Mouse (Mus musculus): ENCODE data around the gene Yap1. TPM values are rescaled to one million over a fixed set of nuclear protein-coding genes. Genes with fewer than 3 reads are reported as not detected.

Yap1 gene
- polyA plus RNA-seq, 1 experiment: 10.1 TPM

- 55% methylated on average over 3 of the region's 3 CpGs for WGBS
- DNase-seq (ENCODE audit: low read depth in 1 of 2, low spot score in 2 of 2): no peak
- Histone ChIP-seq H3K27me3 (ENCODE audit: control insufficient read depth, insufficient read depth, low read length) (no peaks in the 10 kb centered on the region), H3K36me3 (ENCODE audit: control insufficient read depth, insufficient read depth, low read length) (no peaks in the 10 kb centered on the region), H3K4me3 (ENCODE audit: extremely low read depth, insufficient read depth, insufficient read length) (no peak overlapping the region), H3K27ac (ENCODE audit: insufficient read depth, low read length) (no peak overlapping the region), H3K4me1 (ENCODE audit: control insufficient read depth, insufficient read depth, insufficient read length) (no peaks in the 10 kb centered on the region)
- TF ChIP-seq POLR2A (IDR thresholded peaks at IDR 0.05; ENCODE audit: low read depth, low read length) (no peak), CTCF (IDR thresholded peaks at IDR 0.05; ENCODE audit: extremely low read depth, insufficient read depth, insufficient read length, insufficient replicate concordance) (no peak)
Observed at GRCm38 (mm10) chr9:7992651-7993050, 11.7 kb downstream of the Yap1 start.

- H3K27ac ChIP-seq (ENCODE audit: insufficient read depth, low read length): no peak overlapping the region
- no peaks in the 10 kb centered on the region for H3K36me3 ChIP-seq (ENCODE audit: control insufficient read depth, insufficient read depth, low read length)
- no peaks in the 10 kb centered on the region for H3K4me1 ChIP-seq (ENCODE audit: control insufficient read depth, insufficient read depth, insufficient read length)
- no peak for TF ChIP-seq POLR2A (IDR thresholded peaks at IDR 0.05; ENCODE audit: low read depth, low read length)
- no peak for TF ChIP-seq CTCF (IDR thresholded peaks at IDR 0.05; ENCODE audit: extremely low read depth, insufficient read depth, insufficient read length, insufficient replicate concordance)
- no peaks in the 10 kb centered on the region for H3K27me3 ChIP-seq (ENCODE audit: control insufficient read depth, insufficient read depth, low read length)
- no peak overlapping the region for H3K4me3 ChIP-seq (ENCODE audit: extremely low read depth, insufficient read depth, insufficient read length)
- 75% methylated on average over 4 of the region's 4 CpGs for WGBS
- no peak for DNase-seq (ENCODE audit: low read depth in 1 of 2, low spot score in 2 of 2)
Observed at GRCm38 (mm10) chr9:7990897-7991296, 13.5 kb downstream of the Yap1 start.

GRCm38 (mm10) chr9:7987119-7987518 is 17.3 kb downstream of the Yap1 start:
- Histone ChIP-seq H3K4me3 (ENCODE audit: extremely low read depth, insufficient read depth, insufficient read length) (no peak overlapping the region), H3K27ac (ENCODE audit: insufficient read depth, low read length) (no peak overlapping the region), H3K27me3 (ENCODE audit: control insufficient read depth, insufficient read depth, low read length) (no peaks in the 10 kb centered on the region; the same call in 1 of the 2 replicates), H3K36me3 (ENCODE audit: control insufficient read depth, insufficient read depth, low read length) (no peaks in the 10 kb centered on the region), H3K4me1 (ENCODE audit: control insufficient read depth, insufficient read depth, insufficient read length) (no peaks in the 10 kb centered on the region)
- no peak for TF ChIP-seq POLR2A (IDR thresholded peaks at IDR 0.05; ENCODE audit: low read depth, low read length)
- no peak for TF ChIP-seq CTCF (IDR thresholded peaks at IDR 0.05; ENCODE audit: extremely low read depth, insufficient read depth, insufficient read length, insufficient replicate concordance)
- 84% methylated on average over 5 of the region's 5 CpGs for WGBS
- no peak for DNase-seq (ENCODE audit: low read depth in 1 of 2, low spot score in 2 of 2)

GRCm38 (mm10) chr9:7984287-7984686 is 20.1 kb downstream of the Yap1 start:
- no peak for TF ChIP-seq POLR2A (IDR thresholded peaks at IDR 0.05; ENCODE audit: low read depth, low read length)
- TF ChIP-seq CTCF (IDR thresholded peaks at IDR 0.05; ENCODE audit: extremely low read depth, insufficient read depth, insufficient read length, insufficient replicate concordance): no peak
- 89% methylated on average over 4 of the region's 4 CpGs for WGBS
- H3K36me3 ChIP-seq (ENCODE audit: control insufficient read depth, insufficient read depth, low read length): no peaks in the 10 kb centered on the region
- no peak for DNase-seq (ENCODE audit: low read depth in 1 of 2, low spot score in 2 of 2)
- no peak overlapping the region for H3K4me3 ChIP-seq (ENCODE audit: extremely low read depth, insufficient read depth, insufficient read length)
- H3K27ac ChIP-seq (ENCODE audit: insufficient read depth, low read length): no peak overlapping the region
- no peaks in the 10 kb centered on the region; the same call in 1 of the 2 replicates for H3K27me3 ChIP-seq (ENCODE audit: control insufficient read depth, insufficient read depth, low read length)
- H3K4me1 ChIP-seq (ENCODE audit: control insufficient read depth, insufficient read depth, insufficient read length): no peaks in the 10 kb centered on the region

GRCm38 (mm10) chr9:7983665-7984064 is 20.7 kb downstream of the Yap1 start:
- no peak for DNase-seq (ENCODE audit: low read depth in 1 of 2, low spot score in 2 of 2)
- Histone ChIP-seq H3K4me1 (ENCODE audit: control insufficient read depth, insufficient read depth, insufficient read length) (no peaks in the 10 kb centered on the region), H3K36me3 (ENCODE audit: control insufficient read depth, insufficient read depth, low read length) (no peaks in the 10 kb centered on the region), H3K4me3 (ENCODE audit: extremely low read depth, insufficient read depth, insufficient read length) (no peak overlapping the region), H3K27ac (ENCODE audit: insufficient read depth, low read length) (no peak overlapping the region), H3K27me3 (ENCODE audit: control insufficient read depth, insufficient read depth, low read length) (no peaks in the 10 kb centered on the region; the same call in 1 of the 2 replicates)
- TF ChIP-seq CTCF (IDR thresholded peaks at IDR 0.05; ENCODE audit: extremely low read depth, insufficient read depth, insufficient read length, insufficient replicate concordance) (no peak), POLR2A (IDR thresholded peaks at IDR 0.05; ENCODE audit: low read depth, low read length) (no peak)
- 55% methylated on average over 2 of the region's 2 CpGs for WGBS

- H3K27ac ChIP-seq (ENCODE audit: insufficient read depth, low read length): no peak overlapping the region
- DNase-seq (ENCODE audit: low read depth in 1 of 2, low spot score in 2 of 2): no peak
Observed at GRCm38 (mm10) chr9:7980162-7980561, 24.2 kb downstream of the Yap1 start.

GRCm38 (mm10) chr9:7979153-7979916 is 25.1 kb downstream of the Yap1 start:
- Histone ChIP-seq H3K4me1 (ENCODE audit: control insufficient read depth, insufficient read depth, insufficient read length) (no peaks in the 10 kb centered on the region), H3K36me3 (ENCODE audit: control insufficient read depth, insufficient read depth, low read length) (no peaks in the 10 kb centered on the region), H3K27ac (ENCODE audit: insufficient read depth, low read length) (no peak overlapping the region), H3K27me3 (ENCODE audit: control insufficient read depth, insufficient read depth, low read length) (no peaks in the 10 kb centered on the region; the same call in 1 of the 2 replicates), H3K4me3 (ENCODE audit: extremely low read depth, insufficient read depth, insufficient read length) (no peak overlapping the region)
- 64% methylated on average over 11 of the region's 11 CpGs for WGBS
- no peak for DNase-seq (ENCODE audit: low read depth in 1 of 2, low spot score in 2 of 2)
- TF ChIP-seq POLR2A (IDR thresholded peaks at IDR 0.05; ENCODE audit: low read depth, low read length) (no peak), CTCF (IDR thresholded peaks at IDR 0.05; ENCODE audit: extremely low read depth, insufficient read depth, insufficient read length, insufficient replicate concordance) (no peak)

More at GRCm38 (mm10) chr9:7980162-7980561, 24.2 kb downstream of the Yap1 start:
- no peak for TF ChIP-seq POLR2A (IDR thresholded peaks at IDR 0.05; ENCODE audit: low read depth, low read length)
- TF ChIP-seq CTCF (IDR thresholded peaks at IDR 0.05; ENCODE audit: extremely low read depth, insufficient read depth, insufficient read length, insufficient replicate concordance): no peak
- H3K36me3 ChIP-seq (ENCODE audit: control insufficient read depth, insufficient read depth, low read length): no peaks in the 10 kb centered on the region
- H3K27me3 ChIP-seq (ENCODE audit: control insufficient read depth, insufficient read depth, low read length): no peaks in the 10 kb centered on the region; the same call in 1 of the 2 replicates
- WGBS: 86% methylated on average over 2 of the region's 2 CpGs
- H3K4me1 ChIP-seq (ENCODE audit: control insufficient read depth, insufficient read depth, insufficient read length): no peaks in the 10 kb centered on the region
- H3K4me3 ChIP-seq (ENCODE audit: extremely low read depth, insufficient read depth, insufficient read length): no peak overlapping the region
